Mouse (Mus musculus): ENCODE measurements around the gene Riox1. TPM values are rescaled to one million over a fixed set of nuclear protein-coding genes. Genes with fewer than 3 reads are reported as not detected.
A peak's percentile ranks its signal among the peaks of the same experiment; 100 is the strongest.

The Riox1 gene
- polyA plus RNA-seq, 2 experiments = 13.9 to 15.8 TPM

- H3K27ac ChIP-seq (replicated peaks; ENCODE audit: low read depth, low read length) = no peak overlapping the region
- WGBS = 82% methylated on average over 4 of the region's 4 CpGs
- no peaks in the 10 kb centered on the region for H3K27me3 ChIP-seq (ENCODE audit: control insufficient read depth, insufficient read depth, low read length)
These were observed 1.4 kb upstream of the Riox1 start for GRCm38 (mm10) chr12:83949043-83949442.

DNA sequence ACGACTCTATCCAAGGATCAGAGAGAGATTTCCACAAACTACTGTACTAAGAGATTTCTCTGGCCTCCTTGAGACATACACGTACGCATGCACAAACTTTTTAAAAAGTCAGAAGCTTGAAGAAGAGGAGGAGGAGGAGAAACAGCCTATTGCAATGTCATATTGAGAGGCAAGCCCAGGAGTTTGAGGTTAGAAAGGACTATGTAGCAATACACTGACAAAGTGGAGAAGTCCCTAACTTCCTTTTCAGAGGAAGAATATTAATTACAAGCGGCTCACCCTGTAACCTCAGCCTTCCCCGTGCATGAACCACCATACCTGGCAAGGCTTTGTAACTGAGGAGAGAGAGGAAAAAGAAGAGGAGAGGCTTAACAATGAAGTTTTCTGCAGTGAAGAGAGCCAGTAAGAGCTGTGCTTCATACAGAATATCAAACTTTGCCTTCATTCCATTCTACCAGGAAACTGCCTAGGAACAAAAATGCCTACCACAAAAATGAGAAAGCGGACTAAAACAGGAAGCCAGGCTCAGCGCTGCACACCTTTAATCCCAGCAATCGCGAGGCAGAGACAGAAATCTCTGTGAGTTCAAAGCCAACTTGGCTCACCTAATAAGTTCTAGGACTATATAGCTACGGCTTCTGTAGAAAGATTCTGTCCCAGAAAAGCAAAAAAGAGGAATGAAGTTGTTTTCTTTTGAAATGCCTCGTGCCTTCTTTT lies 474 bp upstream of the Riox1 start:
- no peaks in the 10 kb centered on the region for H3K27me3 ChIP-seq (ENCODE audit: control insufficient read depth, insufficient read depth, low read length)
- peaks cover 13% of the 10 kb centered on the region; the same call in 1 of the 2 replicates for H3K36me3 ChIP-seq (ENCODE audit: control insufficient read depth, insufficient read depth, low read length)
- no peak for DNase-seq (ENCODE audit: low spot score)
- peaks cover 21% of the 10 kb centered on the region for H3K4me1 ChIP-seq (ENCODE audit: control insufficient read depth, insufficient read depth, low read length)
- peak; percentile 16; the same call in 1 of the 2 replicates for ATAC-seq (ENCODE audit: low FRiP score, low read depth)
- no peak overlapping the region for H3K27ac ChIP-seq (replicated peaks; ENCODE audit: low read depth, low read length)
- peak overlapping the region; percentile 77 for H3K9ac ChIP-seq (ENCODE audit: low read depth, low read length, severe bottlenecking)
- peak overlapping the region; percentile 79 for H3K4me3 ChIP-seq (replicated peaks; ENCODE audit: low read length)
- H3K9me3 ChIP-seq (ENCODE audit: control insufficient read depth, low read length) = no peaks in the 10 kb centered on the region
- WGBS = 29% methylated on average over 11 of the region's 11 CpGs
- TF ChIP-seq POLR2A (IDR thresholded peaks at IDR 0.05; ENCODE audit: borderline replicate concordance, extremely low read depth, insufficient read depth, insufficient read length) = no peak
- H3K4me2 ChIP-seq (replicated peaks; ENCODE audit: low read depth, low read length, severe bottlenecking) = peak overlapping the region; percentile 96

More at GRCm38 (mm10) chr12:83949043-83949442, 1.4 kb upstream of the Riox1 start:
- Histone ChIP-seq H3K9me3 (ENCODE audit: control insufficient read depth, low read length) (no peaks in the 10 kb centered on the region), H3K36me3 (ENCODE audit: control insufficient read depth, insufficient read depth, low read length) (peaks cover 13% of the 10 kb centered on the region; the same call in 1 of the 2 replicates), H3K4me2 (replicated peaks; ENCODE audit: low read depth, low read length, severe bottlenecking) (no peak overlapping the region), H3K9ac (ENCODE audit: low read depth, low read length, severe bottlenecking) (no peak overlapping the region), H3K4me3 (replicated peaks; ENCODE audit: low read length) (no peak overlapping the region), H3K4me1 (ENCODE audit: control insufficient read depth, insufficient read depth, low read length) (peaks cover 21% of the 10 kb centered on the region)
- DNase-seq (ENCODE audit: low spot score) (no peak), ATAC-seq (ENCODE audit: low FRiP score, low read depth) (no peak)
- no peak for TF ChIP-seq POLR2A (IDR thresholded peaks at IDR 0.05; ENCODE audit: borderline replicate concordance, extremely low read depth, insufficient read depth, insufficient read length)

DNA sequence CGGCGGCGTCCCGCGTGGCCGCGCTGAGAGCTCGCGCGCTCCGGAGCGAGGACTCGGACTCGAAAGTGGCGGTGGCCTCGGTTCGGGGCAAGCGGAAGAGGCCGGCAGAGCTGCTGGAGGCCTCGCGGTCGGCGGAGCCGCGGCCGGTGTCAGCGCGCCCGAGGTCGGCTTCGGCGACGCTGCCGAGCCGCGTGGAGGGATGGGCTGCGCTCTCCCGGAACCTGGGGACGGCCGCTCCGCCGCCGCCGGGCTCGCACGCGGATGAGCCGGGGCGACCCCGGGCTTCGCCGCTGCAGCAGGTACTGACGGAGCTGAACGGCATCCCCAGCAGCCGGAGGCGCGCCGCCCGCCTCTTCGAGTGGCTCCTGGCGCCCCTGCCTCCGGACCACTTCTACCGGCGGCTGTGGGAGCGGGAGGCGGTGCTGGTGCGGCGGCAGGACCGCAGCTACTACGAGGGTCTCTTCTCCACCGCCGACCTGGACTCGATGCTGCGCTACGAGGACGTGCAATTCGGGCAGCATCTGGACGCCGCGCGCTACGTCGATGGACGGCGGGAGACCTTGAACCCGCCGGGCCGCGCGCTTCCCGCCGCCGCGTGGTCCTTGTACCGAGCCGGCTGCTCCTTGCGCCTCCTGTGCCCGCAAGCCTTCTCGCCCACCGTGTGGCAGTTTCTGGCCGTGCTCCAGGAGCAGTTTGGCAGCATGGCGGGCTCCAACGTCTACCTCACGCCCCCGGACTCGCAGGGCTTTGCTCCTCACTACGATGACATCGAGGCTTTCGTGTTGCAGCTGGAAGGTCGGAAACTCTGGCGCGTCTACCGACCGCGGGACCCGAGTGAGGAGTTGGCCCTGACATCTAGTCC lies 663 bp downstream of the Riox1 start:
- H3K4me2 ChIP-seq (replicated peaks; ENCODE audit: low read depth, low read length, severe bottlenecking) = peak overlapping the region; percentile 96
- TF ChIP-seq POLR2A (IDR thresholded peaks at IDR 0.05; ENCODE audit: borderline replicate concordance, extremely low read depth, insufficient read depth, insufficient read length) = no peak
- no peaks in the 10 kb centered on the region for H3K9me3 ChIP-seq (ENCODE audit: control insufficient read depth, low read length)
- ATAC-seq (ENCODE audit: low FRiP score, low read depth) (peak; percentile 35; the same call in 1 of the 2 replicates), DNase-seq (ENCODE audit: low spot score) (peak; percentile 31)
- peak overlapping the region; percentile 77 for H3K9ac ChIP-seq (ENCODE audit: low read depth, low read length, severe bottlenecking)
- peaks cover 20% of the 10 kb centered on the region; the same call in 1 of the 2 replicates for H3K36me3 ChIP-seq (ENCODE audit: control insufficient read depth, insufficient read depth, low read length)
- peak overlapping the region; percentile 79 for H3K4me3 ChIP-seq (replicated peaks; ENCODE audit: low read length)
- H3K27me3 ChIP-seq (ENCODE audit: control insufficient read depth, insufficient read depth, low read length) = no peaks in the 10 kb centered on the region
- peak overlapping the region; percentile 70 for H3K27ac ChIP-seq (replicated peaks; ENCODE audit: low read depth, low read length)
- peaks cover 21% of the 10 kb centered on the region for H3K4me1 ChIP-seq (ENCODE audit: control insufficient read depth, insufficient read depth, low read length)
- WGBS = under 1% methylated on average over 78 of the region's 116 CpGs

DNA sequence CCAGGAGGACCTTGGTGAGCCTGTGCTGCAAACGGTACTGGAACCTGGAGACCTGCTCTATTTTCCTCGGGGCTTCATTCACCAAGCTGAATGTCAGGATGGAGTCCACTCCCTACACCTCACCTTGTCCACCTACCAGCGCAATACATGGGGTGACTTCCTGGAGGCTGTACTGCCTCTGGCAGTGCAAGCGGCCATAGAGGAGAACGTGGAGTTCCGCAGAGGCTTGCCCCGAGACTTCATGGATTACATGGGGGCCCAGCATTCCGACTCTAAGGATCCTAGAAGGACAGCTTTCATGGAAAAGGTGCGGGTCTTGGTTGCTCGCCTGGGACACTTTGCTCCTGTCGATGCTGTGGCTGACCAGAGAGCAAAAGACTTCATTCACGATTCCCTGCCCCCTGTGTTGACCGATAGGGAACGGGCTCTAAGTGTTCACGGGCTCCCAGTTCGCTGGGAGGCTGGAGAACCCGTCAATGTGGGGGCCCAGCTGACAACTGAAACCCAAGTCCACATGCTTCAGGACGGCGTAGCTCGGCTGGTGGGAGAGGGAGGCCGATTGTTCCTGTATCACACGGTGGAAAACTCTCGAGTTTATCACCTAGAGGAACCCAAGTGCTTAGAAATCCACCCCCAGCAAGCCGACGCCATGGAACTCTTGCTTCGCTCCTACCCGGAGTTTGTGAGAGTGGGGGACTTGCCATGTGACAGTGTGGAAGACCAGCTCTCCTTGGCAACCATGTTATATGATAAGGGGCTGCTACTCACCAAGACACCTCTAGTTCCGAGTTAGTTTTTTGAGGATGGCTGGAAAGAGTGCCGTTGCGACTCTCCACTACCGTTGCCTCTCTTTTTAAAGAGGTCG lies 1.5 kb downstream of the Riox1 start:
- H3K4me2 ChIP-seq (replicated peaks; ENCODE audit: low read depth, low read length, severe bottlenecking) = peak overlapping the region; percentile 96
- TF ChIP-seq POLR2A (IDR thresholded peaks at IDR 0.05; ENCODE audit: borderline replicate concordance, extremely low read depth, insufficient read depth, insufficient read length) = no peak
- H3K9ac ChIP-seq (ENCODE audit: low read depth, low read length, severe bottlenecking) = peak overlapping the region; percentile 77
- no peaks in the 10 kb centered on the region for H3K27me3 ChIP-seq (ENCODE audit: control insufficient read depth, insufficient read depth, low read length)
- ATAC-seq (ENCODE audit: low FRiP score, low read depth) (no peak), DNase-seq (ENCODE audit: low spot score) (no peak)
- WGBS = 66% methylated on average over 32 of the region's 32 CpGs
- peaks cover 20% of the 10 kb centered on the region; the same call in 1 of the 2 replicates for H3K36me3 ChIP-seq (ENCODE audit: control insufficient read depth, insufficient read depth, low read length)
- H3K4me3 ChIP-seq (replicated peaks; ENCODE audit: low read length) = peak overlapping the region; percentile 79
- H3K4me1 ChIP-seq (ENCODE audit: control insufficient read depth, insufficient read depth, low read length) = peaks cover 21% of the 10 kb centered on the region
- no peaks in the 10 kb centered on the region for H3K9me3 ChIP-seq (ENCODE audit: control insufficient read depth, low read length)
- no peak overlapping the region for H3K27ac ChIP-seq (replicated peaks; ENCODE audit: low read depth, low read length)

Data from limb, embryonic 14.5 days (tissue).